Mouse (Mus musculus): ENCODE measurements around the gene Cblb. TPM values are rescaled to one million over a fixed set of nuclear protein-coding genes. Genes with fewer than 3 reads are reported as not detected.

Gene Cblb
- polyA plus RNA-seq, 1 experiment from 2014 or later, result 18.6 TPM

DNA sequence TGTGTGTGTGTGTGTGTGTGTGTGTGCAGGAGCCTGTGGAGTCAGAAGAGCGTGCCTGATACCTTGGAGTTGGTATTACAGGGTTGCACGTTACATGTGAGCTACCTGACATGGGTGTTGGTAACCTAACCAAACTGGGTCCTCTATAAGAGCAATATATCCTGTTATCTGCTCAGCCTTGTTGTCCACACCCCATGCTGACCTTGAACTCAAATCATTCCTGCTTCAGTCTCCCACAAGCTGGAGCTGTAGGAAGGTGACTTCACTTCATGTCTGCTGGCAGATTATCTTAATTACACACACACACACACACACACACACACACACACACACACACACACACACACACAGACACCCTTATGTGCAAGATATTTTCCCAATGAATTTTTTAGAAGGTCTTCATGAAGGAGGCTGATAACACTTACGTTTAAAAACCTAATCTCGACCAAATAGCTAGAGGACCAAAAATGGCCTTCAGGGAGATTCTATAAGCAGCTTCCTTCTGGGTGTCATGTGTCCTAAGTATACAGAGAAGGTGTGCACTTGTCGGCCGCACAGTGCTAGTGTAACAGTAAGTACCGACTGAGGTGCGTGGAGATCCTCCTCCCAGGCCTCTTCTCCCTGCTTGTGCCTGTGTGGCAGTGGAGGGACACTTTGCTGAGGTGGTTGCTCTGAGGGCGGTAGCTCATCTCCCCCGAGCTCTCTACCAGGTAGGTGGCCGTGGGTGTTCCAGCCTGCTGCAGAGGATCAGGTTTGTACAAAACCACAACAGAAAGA is 49.8 kb downstream of the Cblb start:
- 0 out of 2 replicates have a peak, but pooled peaks cover 2% of the 10 kb centered on the region for H3K4me1 ChIP-seq (ENCODE audit: control insufficient read depth, insufficient read depth, low read length)
- no peak for ATAC-seq (ENCODE audit: insufficient number of reproducible peaks, insufficient read depth, low FRiP score, low read depth)

DNA sequence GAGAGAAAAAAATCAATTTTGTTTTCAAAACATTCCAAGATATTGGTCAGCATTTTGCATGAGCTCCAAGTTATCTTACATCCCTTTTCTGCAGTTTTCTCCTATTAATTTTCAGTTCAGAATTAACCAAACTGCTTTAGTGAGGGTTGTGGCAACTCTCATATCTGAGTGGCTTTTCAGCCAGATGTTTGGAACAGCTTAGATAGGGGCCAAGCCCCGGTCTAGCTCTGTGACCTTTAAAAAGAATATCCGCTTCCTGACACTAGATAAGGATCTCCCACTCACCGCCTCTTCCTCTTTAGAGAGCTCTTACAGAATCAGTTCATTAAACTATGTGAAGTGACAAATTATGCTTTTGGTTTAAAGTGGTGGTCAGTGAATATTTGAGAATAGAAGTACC is 50.7 kb downstream of the Cblb start:
- Histone ChIP-seq H3K9ac (replicated peaks; ENCODE audit: low read depth, low read length) (no peak overlapping the region), H3K27ac (ENCODE audit: low read length) (no peak overlapping the region), H3K36me3 (ENCODE audit: control insufficient read depth, insufficient read depth, low read length) (no peaks in the 10 kb centered on the region; the same call in 1 of the 2 replicates), H3K27me3 (ENCODE audit: control insufficient read depth, insufficient read depth, low read length) (no peaks in the 10 kb centered on the region), H3K4me2 (replicated peaks; ENCODE audit: low read depth, low read length) (no peak overlapping the region), H3K9me3 (ENCODE audit: control insufficient read depth, low read depth, low read length) (no peaks in the 10 kb centered on the region), H3K4me3 (ENCODE audit: low read depth, low read length) (no peak overlapping the region), H3K4me1 (ENCODE audit: control insufficient read depth, insufficient read depth, low read length) (0 out of 2 replicates have a peak, but pooled peaks cover 2% of the 10 kb centered on the region)
- WGBS, result 25% methylated on average over 3 of the region's 3 CpGs
- ATAC-seq (ENCODE audit: insufficient number of reproducible peaks, insufficient read depth, low FRiP score, low read depth), result no peak

More for the DNA sequence above, 49.8 kb downstream of the Cblb start:
- Histone ChIP-seq H3K4me2 (replicated peaks; ENCODE audit: low read depth, low read length) (no peak overlapping the region), H3K9ac (replicated peaks; ENCODE audit: low read depth, low read length) (no peak overlapping the region), H3K27me3 (ENCODE audit: control insufficient read depth, insufficient read depth, low read length) (no peaks in the 10 kb centered on the region), H3K36me3 (ENCODE audit: control insufficient read depth, insufficient read depth, low read length) (no peaks in the 10 kb centered on the region; the same call in 1 of the 2 replicates), H3K27ac (ENCODE audit: low read length) (no peak overlapping the region), H3K4me3 (ENCODE audit: low read depth, low read length) (no peak overlapping the region), H3K9me3 (ENCODE audit: control insufficient read depth, low read depth, low read length) (no peaks in the 10 kb centered on the region)
- 69% methylated on average over 11 of the region's 11 CpGs for WGBS

DNA sequence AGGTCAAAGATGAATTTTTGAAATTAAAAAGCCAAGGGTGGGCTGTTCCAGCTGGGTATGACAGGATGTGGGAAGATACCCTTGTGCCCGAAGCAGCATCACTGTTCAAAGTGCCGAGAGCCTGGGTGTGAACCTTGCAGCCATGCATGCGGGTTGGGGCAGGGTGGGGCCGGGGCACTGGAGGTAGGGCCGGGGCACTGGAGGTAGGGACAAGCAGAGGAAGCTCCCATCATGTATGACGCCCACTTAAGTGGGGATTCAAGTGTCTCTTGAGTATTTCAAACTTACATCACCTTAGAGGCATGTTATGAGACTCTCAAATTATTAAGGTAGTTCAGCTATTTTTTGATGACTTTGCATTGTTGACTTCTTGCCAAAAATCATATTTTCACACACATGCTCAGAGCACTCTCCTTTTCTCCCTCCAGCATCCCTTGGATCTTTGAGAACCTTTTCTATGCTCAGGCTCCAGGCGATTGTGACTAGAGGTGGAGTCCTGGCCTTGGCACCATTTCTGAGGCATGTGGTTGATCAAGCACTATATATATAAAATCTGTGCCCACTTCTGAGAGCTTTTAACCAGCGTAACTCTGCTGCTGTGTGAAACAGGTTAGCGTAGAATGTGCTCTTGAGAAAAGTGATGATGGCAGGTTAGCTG is 55.9 kb downstream of the Cblb start:
- no peak overlapping the region for H3K9ac ChIP-seq (replicated peaks; ENCODE audit: low read depth, low read length)
- H3K4me2 ChIP-seq (replicated peaks; ENCODE audit: low read depth, low read length), result no peak overlapping the region
- H3K9me3 ChIP-seq (ENCODE audit: control insufficient read depth, low read depth, low read length), result no peaks in the 10 kb centered on the region
- no peak overlapping the region for H3K27ac ChIP-seq (ENCODE audit: low read length)
- H3K4me3 ChIP-seq (ENCODE audit: low read depth, low read length), result no peak overlapping the region
- 0 out of 2 replicates have a peak, but pooled peaks have one; percentile 33 for ATAC-seq (ENCODE audit: insufficient number of reproducible peaks, insufficient read depth, low FRiP score, low read depth)
- H3K4me1 ChIP-seq (ENCODE audit: control insufficient read depth, insufficient read depth, low read length), result no peaks in the 10 kb centered on the region
- H3K36me3 ChIP-seq (ENCODE audit: control insufficient read depth, insufficient read depth, low read length), result no peaks in the 10 kb centered on the region
- no peaks in the 10 kb centered on the region for H3K27me3 ChIP-seq (ENCODE audit: control insufficient read depth, insufficient read depth, low read length)
- 85% methylated on average over 9 of the region's 9 CpGs for WGBS

DNA sequence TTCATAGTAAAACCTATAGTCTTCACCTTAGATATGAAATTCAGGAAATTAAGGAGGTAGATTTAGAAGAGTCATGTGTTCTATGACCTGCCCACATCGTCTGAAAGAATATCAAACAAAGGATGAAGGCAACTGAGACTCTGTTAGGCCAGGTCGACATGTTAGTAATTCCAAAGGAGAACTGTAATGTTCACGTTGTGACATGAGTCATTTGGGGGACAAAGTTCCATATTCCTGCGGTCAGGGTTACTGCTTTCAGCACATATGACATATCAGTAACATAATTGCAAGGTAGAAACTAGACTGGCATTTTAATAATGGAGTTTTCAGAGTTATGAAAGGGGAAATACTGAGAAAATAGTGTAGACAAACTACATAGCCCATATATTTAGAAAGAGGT is 58.3 kb downstream of the Cblb start:
- H3K9me3 ChIP-seq (ENCODE audit: control insufficient read depth, low read depth, low read length), result no peaks in the 10 kb centered on the region
- H3K27me3 ChIP-seq (ENCODE audit: control insufficient read depth, insufficient read depth, low read length), result no peaks in the 10 kb centered on the region
- no peak for ATAC-seq (ENCODE audit: insufficient number of reproducible peaks, insufficient read depth, low FRiP score, low read depth)
- H3K4me1 ChIP-seq (ENCODE audit: control insufficient read depth, insufficient read depth, low read length), result peaks cover 5% of the 10 kb centered on the region
- H3K4me3 ChIP-seq (ENCODE audit: low read depth, low read length), result no peak overlapping the region
- H3K36me3 ChIP-seq (ENCODE audit: control insufficient read depth, insufficient read depth, low read length), result no peaks in the 10 kb centered on the region
- H3K27ac ChIP-seq (ENCODE audit: low read length), result no peak overlapping the region
- 84% methylated on average over 4 of the region's 4 CpGs for WGBS
- H3K4me2 ChIP-seq (replicated peaks; ENCODE audit: low read depth, low read length), result no peak overlapping the region
- no peak overlapping the region for H3K9ac ChIP-seq (replicated peaks; ENCODE audit: low read depth, low read length)

DNA sequence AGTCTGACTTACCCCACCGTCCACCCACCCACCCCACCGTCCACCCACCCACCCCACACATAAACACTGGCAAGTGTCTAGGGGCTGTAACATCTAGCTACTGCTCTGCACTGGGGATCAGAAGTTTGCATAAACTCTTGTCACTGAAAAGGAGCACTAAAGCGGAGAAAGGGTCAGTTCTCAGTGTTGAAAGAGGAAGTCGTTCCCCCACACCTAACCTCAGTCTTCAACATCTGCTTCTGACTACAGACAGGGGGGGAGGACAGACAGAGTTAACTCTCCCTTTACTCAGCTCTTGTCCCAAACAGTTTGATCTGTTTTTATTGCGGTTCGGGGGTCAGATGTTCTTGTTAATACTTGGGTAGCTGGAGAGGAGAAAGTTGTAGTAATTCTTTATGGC is 59.9 kb downstream of the Cblb start:
- no peak overlapping the region for H3K9ac ChIP-seq (replicated peaks; ENCODE audit: low read depth, low read length)
- no peak overlapping the region for H3K4me3 ChIP-seq (ENCODE audit: low read depth, low read length)
- peaks cover 5% of the 10 kb centered on the region for H3K4me1 ChIP-seq (ENCODE audit: control insufficient read depth, insufficient read depth, low read length)
- no peak overlapping the region for H3K4me2 ChIP-seq (replicated peaks; ENCODE audit: low read depth, low read length)
- H3K27ac ChIP-seq (ENCODE audit: low read length), result no peak overlapping the region
- H3K27me3 ChIP-seq (ENCODE audit: control insufficient read depth, insufficient read depth, low read length), result no peaks in the 10 kb centered on the region
- no peaks in the 10 kb centered on the region for H3K9me3 ChIP-seq (ENCODE audit: control insufficient read depth, low read depth, low read length)
- no peak for ATAC-seq (ENCODE audit: insufficient number of reproducible peaks, insufficient read depth, low FRiP score, low read depth)
- 36% methylated on average over 6 of the region's 6 CpGs for WGBS
- no peaks in the 10 kb centered on the region for H3K36me3 ChIP-seq (ENCODE audit: control insufficient read depth, insufficient read depth, low read length)

GRCm38 (mm10) chr16:52093325-52094253 is 62.6 kb downstream of the Cblb start:
- Histone ChIP-seq H3K9ac (replicated peaks; ENCODE audit: low read depth, low read length) (no peak overlapping the region), H3K27ac (ENCODE audit: low read length) (no peak overlapping the region), H3K4me3 (ENCODE audit: low read depth, low read length) (no peak overlapping the region), H3K27me3 (ENCODE audit: control insufficient read depth, insufficient read depth, low read length) (no peaks in the 10 kb centered on the region), H3K4me1 (ENCODE audit: control insufficient read depth, insufficient read depth, low read length) (peaks cover 5% of the 10 kb centered on the region), H3K4me2 (replicated peaks; ENCODE audit: low read depth, low read length) (no peak overlapping the region), H3K36me3 (ENCODE audit: control insufficient read depth, insufficient read depth, low read length) (no peaks in the 10 kb centered on the region), H3K9me3 (ENCODE audit: control insufficient read depth, low read depth, low read length) (no peaks in the 10 kb centered on the region)
- no peak for ATAC-seq (ENCODE audit: insufficient number of reproducible peaks, insufficient read depth, low FRiP score, low read depth)
- 47% methylated on average over 9 of the region's 9 CpGs for WGBS

GRCm38 (mm10) chr16:52094735-52095459 is 63.9 kb downstream of the Cblb start:
- Histone ChIP-seq H3K4me2 (replicated peaks; ENCODE audit: low read depth, low read length) (no peak overlapping the region), H3K27ac (ENCODE audit: low read length) (no peak overlapping the region), H3K27me3 (ENCODE audit: control insufficient read depth, insufficient read depth, low read length) (no peaks in the 10 kb centered on the region), H3K9ac (replicated peaks; ENCODE audit: low read depth, low read length) (no peak overlapping the region), H3K4me1 (ENCODE audit: control insufficient read depth, insufficient read depth, low read length) (peaks cover 5% of the 10 kb centered on the region), H3K9me3 (ENCODE audit: control insufficient read depth, low read depth, low read length) (no peaks in the 10 kb centered on the region), H3K36me3 (ENCODE audit: control insufficient read depth, insufficient read depth, low read length) (no peaks in the 10 kb centered on the region), H3K4me3 (ENCODE audit: low read depth, low read length) (no peak overlapping the region)
- ATAC-seq (ENCODE audit: insufficient number of reproducible peaks, insufficient read depth, low FRiP score, low read depth), result no peak
- 89% methylated on average over 10 of the region's 10 CpGs for WGBS

DNA sequence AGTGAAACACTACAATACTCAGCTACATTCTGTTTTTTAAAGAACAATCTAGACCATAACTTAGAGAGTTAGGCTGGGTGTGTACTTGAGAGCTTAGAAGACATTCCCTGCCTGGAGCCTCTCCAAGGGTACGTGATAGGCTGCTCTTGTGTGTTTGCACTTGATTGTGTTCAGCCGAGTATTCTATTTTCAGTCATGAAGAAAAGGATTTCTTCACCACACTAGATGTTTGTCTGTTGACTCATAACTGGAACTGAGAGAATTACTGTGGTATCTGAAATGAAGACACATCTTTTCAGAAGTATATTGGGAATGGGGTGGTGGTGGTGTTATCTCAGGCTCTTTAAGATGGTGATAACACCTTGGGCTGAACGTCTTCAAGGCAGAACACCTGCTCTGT is 64.6 kb downstream of the Cblb start:
- H3K9me3 ChIP-seq (ENCODE audit: control insufficient read depth, low read depth, low read length), result no peaks in the 10 kb centered on the region
- WGBS, result 72% methylated on average over 3 of the region's 3 CpGs
- H3K27me3 ChIP-seq (ENCODE audit: control insufficient read depth, insufficient read depth, low read length), result no peaks in the 10 kb centered on the region
- H3K36me3 ChIP-seq (ENCODE audit: control insufficient read depth, insufficient read depth, low read length), result no peaks in the 10 kb centered on the region
- no peak overlapping the region for H3K9ac ChIP-seq (replicated peaks; ENCODE audit: low read depth, low read length)
- no peak overlapping the region for H3K27ac ChIP-seq (ENCODE audit: low read length)
- ATAC-seq (ENCODE audit: insufficient number of reproducible peaks, insufficient read depth, low FRiP score, low read depth), result no peak
- H3K4me1 ChIP-seq (ENCODE audit: control insufficient read depth, insufficient read depth, low read length), result peaks cover 5% of the 10 kb centered on the region
- H3K4me2 ChIP-seq (replicated peaks; ENCODE audit: low read depth, low read length), result no peak overlapping the region
- no peak overlapping the region for H3K4me3 ChIP-seq (ENCODE audit: low read depth, low read length)
